Mouse (Mus musculus): Measurements from ENCODE around the gene Nat8f2. TPM values are rescaled to one million over a fixed set of nuclear protein-coding genes. Genes with fewer than 3 reads are reported as not detected.
"Not testable (repeated sequence)": the region's sequence is repeated elsewhere in the genome, so short reads cannot be mapped to it uniquely, and the experiment has no call there.

The Nat8f2 gene
- polyA plus RNA-seq, 1 experiment, result 0.02 TPM

DNA sequence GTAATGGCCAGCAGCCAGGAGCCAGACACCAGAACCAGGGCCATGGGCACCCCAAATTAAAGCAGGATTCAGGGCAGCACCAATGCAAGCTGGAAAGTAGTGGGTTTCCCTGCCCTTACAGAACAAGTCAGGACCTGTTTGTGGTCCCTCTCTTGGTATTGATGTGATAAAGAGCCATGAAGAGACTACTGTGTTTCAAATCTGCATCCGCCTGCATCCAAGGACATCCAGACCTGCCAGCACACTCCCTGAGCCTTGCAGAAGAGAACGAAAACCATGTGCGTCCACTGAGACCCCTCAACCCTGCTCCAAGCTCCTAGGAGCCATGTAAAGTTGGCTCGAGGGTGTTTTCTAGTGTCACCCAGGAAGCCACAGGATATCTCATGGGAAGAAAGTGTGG lies 20.8 kb downstream of the Nat8f2 start:
- Histone ChIP-seq H3K4me1 (ENCODE audit: control insufficient read depth, insufficient read depth, insufficient read length) (no peaks in the 10 kb centered on the region), H3K27ac (ENCODE audit: insufficient read depth, low read length) (no peak overlapping the region), H3K27me3 (ENCODE audit: control insufficient read depth, insufficient read depth, low read length) (no peaks in the 10 kb centered on the region), H3K36me3 (ENCODE audit: control insufficient read depth, insufficient read depth, low read length) (no peaks in the 10 kb centered on the region), H3K4me3 (ENCODE audit: extremely low read depth, insufficient read depth, insufficient read length) (no peak overlapping the region)
- DNase-seq (ENCODE audit: low read depth in 1 of 2, low spot score in 2 of 2), result no peak
- TF ChIP-seq POLR2A (IDR thresholded peaks at IDR 0.05; ENCODE audit: low read depth, low read length) (no peak), CTCF (IDR thresholded peaks at IDR 0.05; ENCODE audit: extremely low read depth, insufficient read depth, insufficient read length, insufficient replicate concordance) (no peak)
- 86% methylated on average over 4 of the region's 4 CpGs for WGBS

DNA sequence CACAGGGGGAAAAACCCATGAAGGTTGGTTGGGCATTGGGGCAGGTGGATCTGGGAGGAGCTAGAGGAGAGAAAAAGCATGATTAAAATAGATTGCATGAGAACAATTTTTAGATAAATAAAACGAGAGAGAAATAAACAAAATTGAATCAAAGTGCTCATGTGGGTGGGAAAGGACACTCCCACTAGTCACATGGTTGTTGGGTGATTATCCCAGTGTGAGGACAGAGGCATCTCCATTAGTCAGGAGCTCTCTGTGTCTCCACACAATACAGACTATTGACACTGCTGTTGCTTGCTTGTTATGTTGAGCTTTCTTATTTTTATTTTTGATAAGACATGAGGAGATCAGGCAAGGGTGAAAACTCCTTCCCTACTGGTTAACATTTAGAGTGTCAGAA lies 22.0 kb downstream of the Nat8f2 start:
- whole genome bisulfite sequencing, result 40% methylated on average over 1 of the region's 1 CpGs
- no peaks in the 10 kb centered on the region for H3K27me3 ChIP-seq (ENCODE audit: control insufficient read depth, insufficient read depth, low read length)

DNA sequence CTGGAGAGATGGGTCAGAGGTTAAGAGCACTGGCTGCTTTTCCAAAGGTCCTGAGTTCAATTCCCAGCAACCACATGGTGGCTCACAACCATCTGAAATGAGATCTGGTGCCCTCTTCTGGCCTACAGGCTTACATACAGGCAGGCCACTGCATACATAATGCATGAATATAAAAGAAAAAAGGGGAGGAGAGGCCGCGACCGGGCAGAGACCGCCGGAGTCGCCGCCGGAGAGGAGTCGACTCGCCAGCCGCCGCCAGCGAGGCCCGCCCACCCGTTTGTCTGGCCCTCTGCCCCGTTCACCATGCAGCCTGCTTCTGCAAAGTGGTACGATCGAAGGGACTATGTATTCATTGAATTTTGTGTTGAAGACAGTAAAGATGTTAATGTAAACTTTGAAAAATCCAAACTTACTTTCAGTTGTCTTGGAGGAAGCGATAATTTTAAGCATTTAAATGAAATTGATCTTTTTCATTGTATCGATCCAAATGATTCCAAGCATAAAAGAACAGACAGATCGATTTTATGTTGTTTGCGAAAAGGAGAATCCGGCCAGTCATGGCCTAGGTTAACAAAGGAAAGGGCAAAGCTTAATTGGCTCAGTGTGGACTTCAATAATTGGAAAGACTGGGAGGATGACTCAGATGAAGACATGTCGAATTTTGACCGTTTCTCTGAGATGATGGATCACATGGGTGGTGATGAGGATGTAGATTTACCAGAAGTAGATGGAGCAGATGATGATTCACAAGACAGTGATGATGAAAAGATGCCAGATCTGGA lies 25.1 kb downstream of the Nat8f2 start:
- 91% methylated on average over 25 of the region's 25 CpGs for WGBS
- not testable (repeated sequence) for H3K36me3 ChIP-seq (ENCODE audit: control insufficient read depth, insufficient read depth, low read length); H3K27me3 ChIP-seq (ENCODE audit: control insufficient read depth, insufficient read depth, low read length); H3K4me3 ChIP-seq (ENCODE audit: extremely low read depth, insufficient read depth, insufficient read length); DNase-seq (ENCODE audit: low read depth in 1 of 2, low spot score in 2 of 2); H3K4me1 ChIP-seq (ENCODE audit: control insufficient read depth, insufficient read depth, insufficient read length); H3K27ac ChIP-seq (ENCODE audit: insufficient read depth, low read length)

More for the DNA sequence above, 22.0 kb downstream of the Nat8f2 start:
- no peak overlapping the region for H3K27ac ChIP-seq (ENCODE audit: insufficient read depth, low read length)
- no peak overlapping the region for H3K4me3 ChIP-seq (ENCODE audit: extremely low read depth, insufficient read depth, insufficient read length)
- TF ChIP-seq CTCF (IDR thresholded peaks at IDR 0.05; ENCODE audit: extremely low read depth, insufficient read depth, insufficient read length, insufficient replicate concordance) (no peak), POLR2A (IDR thresholded peaks at IDR 0.05; ENCODE audit: low read depth, low read length) (no peak)
- DNase-seq (ENCODE audit: low read depth in 1 of 2, low spot score in 2 of 2), result no peak
- H3K36me3 ChIP-seq (ENCODE audit: control insufficient read depth, insufficient read depth, low read length), result no peaks in the 10 kb centered on the region
- H3K4me1 ChIP-seq (ENCODE audit: control insufficient read depth, insufficient read depth, insufficient read length), result no peaks in the 10 kb centered on the region

DNA sequence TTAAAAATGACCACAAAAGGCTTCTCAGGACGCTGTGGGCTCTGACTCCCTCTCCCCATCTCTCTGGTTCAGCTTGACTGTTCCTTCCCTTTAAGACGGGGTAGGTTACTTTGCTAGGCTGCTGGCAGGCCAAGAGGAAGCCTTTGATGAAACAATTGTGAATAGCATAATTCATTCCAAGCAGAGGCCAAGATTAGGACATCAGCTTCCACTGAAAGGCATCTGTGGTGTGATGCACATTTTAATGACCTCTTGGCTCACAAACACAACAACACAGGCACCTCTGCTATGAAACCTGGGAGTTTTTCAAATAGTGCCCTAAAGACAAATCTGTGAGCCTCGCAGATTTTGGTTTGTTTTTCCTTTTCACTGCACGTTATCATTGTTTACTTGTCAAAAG lies 29.0 kb downstream of the Nat8f2 start:
- no peak overlapping the region for H3K4me3 ChIP-seq (ENCODE audit: extremely low read depth, insufficient read depth, insufficient read length)
- DNase-seq (ENCODE audit: low read depth in 1 of 2, low spot score in 2 of 2), result no peak
- H3K27ac ChIP-seq (ENCODE audit: insufficient read depth, low read length), result no peak overlapping the region
- H3K27me3 ChIP-seq (ENCODE audit: control insufficient read depth, insufficient read depth, low read length), result no peaks in the 10 kb centered on the region
- TF ChIP-seq POLR2A (IDR thresholded peaks at IDR 0.05; ENCODE audit: low read depth, low read length) (no peak), CTCF (IDR thresholded peaks at IDR 0.05; ENCODE audit: extremely low read depth, insufficient read depth, insufficient read length, insufficient replicate concordance) (no peak)
- 61% methylated on average over 4 of the region's 4 CpGs for WGBS
- H3K4me1 ChIP-seq (ENCODE audit: control insufficient read depth, insufficient read depth, insufficient read length), result no peaks in the 10 kb centered on the region
- H3K36me3 ChIP-seq (ENCODE audit: control insufficient read depth, insufficient read depth, low read length), result no peaks in the 10 kb centered on the region

DNA sequence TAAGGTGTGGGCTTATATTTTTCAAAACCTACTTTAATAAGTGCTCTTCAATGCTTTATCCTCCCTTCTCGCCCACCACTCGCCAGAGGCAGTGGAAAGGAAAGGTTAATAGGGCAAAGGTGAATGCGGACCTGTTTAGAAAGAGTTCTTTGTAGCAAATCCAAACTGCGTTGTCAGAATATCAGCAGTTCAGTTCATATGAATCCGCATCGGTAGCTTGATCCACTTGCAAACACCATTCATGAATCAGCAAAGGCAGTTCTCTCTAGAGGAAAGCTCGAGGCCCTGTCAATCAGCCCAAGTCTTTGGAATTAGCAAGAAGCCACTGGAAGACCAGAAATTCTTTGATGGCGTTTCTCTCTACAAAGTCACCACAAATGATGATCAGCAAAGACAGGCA lies 30.3 kb downstream of the Nat8f2 start:
- H3K27ac ChIP-seq (ENCODE audit: insufficient read depth, low read length), result no peak overlapping the region

DNA sequence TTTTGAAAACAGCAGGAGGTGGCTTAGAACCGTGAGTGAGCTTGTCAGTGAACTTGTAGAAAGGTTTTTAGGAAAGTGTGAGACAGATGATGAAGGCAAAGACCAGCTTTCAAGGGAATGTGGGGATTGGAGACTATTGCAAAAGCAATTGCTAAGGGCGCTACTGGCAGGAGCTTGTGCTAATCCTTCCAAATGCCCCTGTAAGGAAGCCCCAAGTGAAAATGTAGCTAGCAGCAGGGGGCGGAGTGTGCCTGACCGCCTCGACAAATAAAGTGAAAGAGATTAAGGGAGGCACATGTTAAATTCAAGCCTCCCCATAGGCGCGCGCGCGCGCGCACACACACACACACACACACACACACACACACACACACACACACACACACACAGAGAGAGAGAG lies 31.7 kb downstream of the Nat8f2 start:
- DNase-seq (ENCODE audit: low read depth in 1 of 2, low spot score in 2 of 2), result not testable (repeated sequence)

More for the DNA sequence above, 30.3 kb downstream of the Nat8f2 start:
- 89% methylated on average over 8 of the region's 8 CpGs for WGBS
- no peaks in the 10 kb centered on the region for H3K4me1 ChIP-seq (ENCODE audit: control insufficient read depth, insufficient read depth, insufficient read length)
- H3K36me3 ChIP-seq (ENCODE audit: control insufficient read depth, insufficient read depth, low read length), result no peaks in the 10 kb centered on the region
- DNase-seq (ENCODE audit: low read depth in 1 of 2, low spot score in 2 of 2), result no peak
- no peaks in the 10 kb centered on the region for H3K27me3 ChIP-seq (ENCODE audit: control insufficient read depth, insufficient read depth, low read length)
- H3K4me3 ChIP-seq (ENCODE audit: extremely low read depth, insufficient read depth, insufficient read length), result no peak overlapping the region
- TF ChIP-seq POLR2A (IDR thresholded peaks at IDR 0.05; ENCODE audit: low read depth, low read length) (no peak), CTCF (IDR thresholded peaks at IDR 0.05; ENCODE audit: extremely low read depth, insufficient read depth, insufficient read length, insufficient replicate concordance) (no peak)

DNA sequence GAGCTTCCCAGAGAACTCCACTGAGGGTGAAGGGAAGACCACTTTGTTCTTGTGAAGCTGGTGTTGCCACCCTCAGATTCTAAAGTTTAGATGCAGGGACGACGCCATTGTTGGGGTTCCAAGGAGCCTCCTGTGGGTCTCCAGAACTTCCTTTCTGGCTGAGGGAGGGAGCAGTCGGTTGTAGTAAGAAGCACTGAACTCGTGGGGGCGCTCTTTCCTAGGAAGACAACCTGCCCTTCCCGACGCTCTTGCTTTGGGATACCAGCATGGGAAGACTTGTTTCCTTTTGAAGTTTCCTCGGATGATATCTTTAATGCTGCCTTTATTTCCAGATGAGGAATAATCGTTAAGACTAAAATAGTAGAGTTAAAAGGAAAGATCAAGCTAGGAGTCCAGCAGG lies 32.1 kb downstream of the Nat8f2 start:
- WGBS, result 28% methylated on average over 9 of the region's 9 CpGs
- H3K4me3 ChIP-seq (ENCODE audit: extremely low read depth, insufficient read depth, insufficient read length); H3K36me3 ChIP-seq (ENCODE audit: control insufficient read depth, insufficient read depth, low read length); DNase-seq (ENCODE audit: low read depth in 1 of 2, low spot score in 2 of 2); H3K27me3 ChIP-seq (ENCODE audit: control insufficient read depth, insufficient read depth, low read length); H3K27ac ChIP-seq (ENCODE audit: insufficient read depth, low read length); H3K4me1 ChIP-seq (ENCODE audit: control insufficient read depth, insufficient read depth, insufficient read length): not testable (repeated sequence)

More for the DNA sequence above, 31.7 kb downstream of the Nat8f2 start:
- not testable (repeated sequence) for H3K36me3 ChIP-seq (ENCODE audit: control insufficient read depth, insufficient read depth, low read length); H3K4me1 ChIP-seq (ENCODE audit: control insufficient read depth, insufficient read depth, insufficient read length); H3K27me3 ChIP-seq (ENCODE audit: control insufficient read depth, insufficient read depth, low read length); H3K4me3 ChIP-seq (ENCODE audit: extremely low read depth, insufficient read depth, insufficient read length); H3K27ac ChIP-seq (ENCODE audit: insufficient read depth, low read length)
- WGBS, result 28% methylated on average over 11 of the region's 12 CpGs

DNA sequence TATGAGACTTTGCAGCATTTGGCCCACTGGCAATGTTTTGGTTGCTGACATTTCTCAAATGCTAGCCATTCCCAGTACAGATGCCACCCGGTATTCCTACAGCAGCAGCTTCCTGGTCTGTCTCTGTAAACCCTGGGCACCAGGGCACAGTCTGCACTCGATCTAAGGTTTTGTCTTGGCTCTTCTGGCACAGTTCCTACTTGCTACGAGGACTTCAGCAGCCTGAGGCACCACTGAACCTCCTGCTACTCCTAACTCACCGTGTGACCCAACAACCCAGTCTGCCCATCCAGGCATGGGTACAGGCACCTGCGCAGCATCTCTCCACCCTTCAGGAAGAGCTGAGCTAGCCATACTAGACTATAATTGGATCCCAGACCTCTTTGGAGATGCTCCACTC lies 32.9 kb downstream of the Nat8f2 start:
- DNase-seq (ENCODE audit: low read depth in 1 of 2, low spot score in 2 of 2); H3K4me1 ChIP-seq (ENCODE audit: control insufficient read depth, insufficient read depth, insufficient read length): not testable (repeated sequence)
- WGBS, result 74% methylated on average over 5 of the region's 5 CpGs

DNA sequence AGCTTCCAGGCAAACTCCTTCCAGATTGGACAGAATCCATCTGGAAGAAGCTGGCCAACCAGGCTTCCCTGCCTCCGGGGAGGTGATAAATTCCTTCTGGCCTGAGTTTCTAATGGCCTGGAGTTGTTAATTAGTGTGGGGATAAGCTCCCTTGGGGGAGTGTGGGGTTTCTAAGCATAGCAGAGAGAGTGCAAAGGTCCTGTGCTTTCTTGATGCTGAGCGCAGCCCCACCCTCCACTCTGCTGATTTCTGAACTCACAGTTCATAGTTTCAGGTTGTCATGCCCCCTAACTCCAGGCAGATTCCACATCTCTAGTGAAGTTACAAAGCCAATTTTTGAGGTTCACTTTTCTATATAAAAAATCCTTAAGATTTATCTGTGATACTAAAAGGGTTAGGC lies 33.9 kb downstream of the Nat8f2 start:
- H3K27ac ChIP-seq (ENCODE audit: insufficient read depth, low read length); H3K4me3 ChIP-seq (ENCODE audit: extremely low read depth, insufficient read depth, insufficient read length); H3K27me3 ChIP-seq (ENCODE audit: control insufficient read depth, insufficient read depth, low read length); H3K36me3 ChIP-seq (ENCODE audit: control insufficient read depth, insufficient read depth, low read length); H3K4me1 ChIP-seq (ENCODE audit: control insufficient read depth, insufficient read depth, insufficient read length); DNase-seq (ENCODE audit: low read depth in 1 of 2, low spot score in 2 of 2): not testable (repeated sequence)
- 88% methylated on average over 1 of the region's 2 CpGs for WGBS

More for the DNA sequence above, 32.9 kb downstream of the Nat8f2 start:
- H3K27me3 ChIP-seq (ENCODE audit: control insufficient read depth, insufficient read depth, low read length); H3K36me3 ChIP-seq (ENCODE audit: control insufficient read depth, insufficient read depth, low read length); H3K4me3 ChIP-seq (ENCODE audit: extremely low read depth, insufficient read depth, insufficient read length); H3K27ac ChIP-seq (ENCODE audit: insufficient read depth, low read length): not testable (repeated sequence)

DNA sequence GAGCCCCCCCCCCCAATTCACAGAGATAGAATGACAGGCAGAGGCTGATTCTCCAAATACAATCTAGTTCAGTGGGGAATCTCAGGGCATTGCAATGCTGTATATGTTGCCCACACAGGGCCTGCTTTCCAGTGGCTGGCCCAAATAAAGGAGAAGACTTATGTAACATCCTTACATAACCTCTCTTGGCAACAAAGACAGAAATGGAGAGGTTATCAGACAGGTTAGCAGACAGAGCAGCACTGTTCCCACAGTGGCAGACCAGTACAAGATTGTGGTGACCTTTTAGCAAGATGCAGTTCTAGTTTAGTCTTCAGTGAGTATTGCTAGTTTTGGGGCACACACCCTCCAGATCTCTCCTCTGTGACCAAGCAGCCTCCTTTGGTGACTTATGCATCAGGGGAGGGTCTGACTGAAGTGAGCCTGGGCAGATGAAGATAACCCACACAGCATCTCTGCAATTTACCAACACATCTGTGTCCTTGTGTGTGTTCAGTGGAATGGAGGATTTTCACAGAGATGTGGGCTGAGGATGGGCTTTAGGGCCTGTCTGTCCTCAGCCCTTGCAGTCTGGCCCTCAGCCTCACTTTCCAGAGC lies 34.4 kb downstream of the Nat8f2 start:
- H3K4me1 ChIP-seq (ENCODE audit: control insufficient read depth, insufficient read depth, insufficient read length), result not testable (repeated sequence)

More for the DNA sequence above, 34.4 kb downstream of the Nat8f2 start:
- not testable (repeated sequence) for H3K27me3 ChIP-seq (ENCODE audit: control insufficient read depth, insufficient read depth, low read length); H3K27ac ChIP-seq (ENCODE audit: insufficient read depth, low read length); H3K4me3 ChIP-seq (ENCODE audit: extremely low read depth, insufficient read depth, insufficient read length); DNase-seq (ENCODE audit: low read depth in 1 of 2, low spot score in 2 of 2); H3K36me3 ChIP-seq (ENCODE audit: control insufficient read depth, insufficient read depth, low read length)

Data from spleen, adult 2 months (tissue).